Comparison of ENCODE assay signal across 8 mouse cellular contexts in genomic region chrX:7789542-7790136, GRCm38 (mm10). TPM values are rescaled to one million over a fixed set of nuclear protein-coding genes. Genes with fewer than 3 reads are reported as not detected.
A peak's percentile ranks its signal among the peaks of the same experiment; 100 is the strongest.
DNase-seq lines count a peak whose midpoint lies in the region; ATAC-seq lines count a peak whose summit lies in the region.

Gripap1 (plus strand) TSS chrX:7789765.

- peak within 1 kb of the TSS; percentile 49 for H3K4me3 ChIP-seq in hindbrain, embryonic 12.5 days

- DNase-seq in NIH3T3 (ENCODE audit: low read depth), result peak; percentile 85
- DNase-seq in cerebellum, adult 9-11 months, result peak; percentile 81
- peak; percentile 47 to 62 for DNase-seq in frontal cortex, postnatal 10 days (ENCODE audit: low spot score in 2 of 2)
- peak; percentile 48 to 77 for DNase-seq in layer of hippocampus, postnatal 14 days (ENCODE audit: low spot score in 2 of 2)
- peak; percentile 74 for DNase-seq in lung, postnatal 14 days
- DNase-seq in retina, postnatal 1 day, result peak; percentile 94
- DNase-seq in urinary bladder, adult 2 months (ENCODE audit: low spot score), result no peak

- ATAC-seq in hindbrain, embryonic 12.5 days (ENCODE audit: low FRiP score), result peak; percentile 94

- H3K4me2 ChIP-seq in hindbrain, embryonic 12.5 days (replicated peaks), result peak within 1 kb of the TSS; percentile 58

- H3K27me3 ChIP-seq in hindbrain, embryonic 12.5 days, result no peaks in the 10 kb centered on the region

- no peaks in the 10 kb centered on the region for H3K9me3 ChIP-seq in hindbrain, embryonic 12.5 days (replicated peaks)

- H3K4me1 ChIP-seq in hindbrain, embryonic 12.5 days, result peaks cover 6% of the 10 kb centered on the region

- peak within 1 kb of the TSS; percentile 62; the same call in 1 of the 2 replicates for H3K27ac ChIP-seq in hindbrain, embryonic 12.5 days

- 14% methylated on average over 24 of the region's 24 CpGs for WGBS in hindbrain, embryonic 12.5 days

- 0 out of 2 replicates have a peak, but pooled peaks cover 4% of the 10 kb centered on the region for H3K36me3 ChIP-seq in hindbrain, embryonic 12.5 days

- peak within 1 kb of the TSS; percentile 67 for H3K9ac ChIP-seq in hindbrain, embryonic 12.5 days

RNA-seq across cellular contexts. Expression of gene Gripap1, which starts in this region (rescaled TPM):
- polyA plus RNA-seq in hindbrain, embryonic 12.5 days (2016; fragmentation: Nextera tagmentation; extraction: Ambion mirVana), result 72.5 and 79.2 TPM in 2 replicates
- 10 to 100 TPM; 88.1 to 98.9 TPM for total RNA-seq in layer of hippocampus, postnatal 14 days (2021)
- 49.5 and 53.1 TPM in 2 replicates for polyA plus RNA-seq in urinary bladder, adult 2 months (2012; rRNA removed)
